Mouse (Mus musculus): Measurements from ENCODE around the gene Ccdc154. TPM values are rescaled to one million over a fixed set of nuclear protein-coding genes. Genes with fewer than 3 reads are reported as not detected.
A peak's percentile ranks its signal among the peaks of the same experiment; 100 is the strongest.

Gene Ccdc154
- polyA plus RNA-seq, 1 experiment from 2014 or later: not detected

DNA sequence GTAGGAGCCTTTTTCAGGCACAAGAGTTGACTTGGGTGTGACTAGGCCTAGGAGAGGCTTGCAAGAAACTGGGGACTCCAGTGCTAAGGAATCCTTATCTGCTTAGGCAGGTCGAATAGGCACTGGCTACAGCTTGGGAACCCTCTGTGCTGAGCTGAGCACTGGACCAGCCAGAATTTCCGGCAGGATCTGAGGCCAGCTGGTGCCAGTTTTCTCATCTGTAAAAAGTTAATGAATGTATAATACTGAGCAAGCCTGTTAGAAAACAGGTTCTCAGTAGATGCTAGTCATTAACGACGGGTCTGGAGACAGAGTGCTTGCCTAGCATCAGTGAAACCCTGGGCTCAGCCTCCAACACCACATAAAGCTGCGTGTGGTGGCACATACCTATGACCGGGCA, 26.6 kb upstream of the Ccdc154 start:
- no peak for ATAC-seq

DNA sequence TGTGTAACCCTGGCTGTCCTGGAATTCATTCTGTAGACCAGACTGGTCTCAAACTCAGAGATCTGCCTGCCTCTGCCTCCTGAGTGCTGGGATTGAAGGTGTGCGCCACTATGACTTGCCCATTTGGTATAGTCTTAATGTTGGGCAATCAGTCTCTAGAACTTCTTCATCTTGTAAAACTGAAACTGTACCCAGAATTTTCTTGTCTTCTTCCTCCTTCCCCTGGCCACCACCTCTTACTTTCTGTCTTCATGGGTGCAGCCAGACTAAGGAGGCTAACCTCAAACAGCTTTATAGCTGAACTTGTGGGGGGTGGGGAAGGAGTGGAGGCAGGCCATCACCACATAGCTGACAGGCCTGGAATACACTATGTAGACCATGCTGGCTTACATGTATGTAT, 23.5 kb upstream of the Ccdc154 start:
- no peaks in the 10 kb centered on the region for H3K9me3 ChIP-seq (replicated peaks)
- no peak overlapping the region for H3K4me2 ChIP-seq
- H3K9ac ChIP-seq: no peak overlapping the region
- H3K4me1 ChIP-seq: peaks cover 16% of the 10 kb centered on the region
- no peaks in the 10 kb centered on the region for H3K27me3 ChIP-seq
- no peak overlapping the region for H3K4me3 ChIP-seq
- H3K27ac ChIP-seq: no peak overlapping the region
- peaks cover 12% of the 10 kb centered on the region; the same call in 1 of the 2 replicates for H3K36me3 ChIP-seq (ENCODE audit: poor library complexity, severe bottlenecking)
- 97% methylated on average over 1 of the region's 1 CpGs for WGBS
- ATAC-seq: no peak

More for the DNA sequence above, 26.6 kb upstream of the Ccdc154 start:
- H3K9me3 ChIP-seq (replicated peaks): no peaks in the 10 kb centered on the region
- H3K4me2 ChIP-seq: no peak overlapping the region
- H3K36me3 ChIP-seq (ENCODE audit: poor library complexity, severe bottlenecking): peaks cover 10% of the 10 kb centered on the region; the same call in 1 of the 2 replicates
- H3K27ac ChIP-seq: no peak overlapping the region
- H3K27me3 ChIP-seq: no peaks in the 10 kb centered on the region
- no peak overlapping the region for H3K9ac ChIP-seq
- no peak overlapping the region for H3K4me3 ChIP-seq
- H3K4me1 ChIP-seq: peaks cover 17% of the 10 kb centered on the region
- 91% methylated on average over 6 of the region's 6 CpGs for WGBS

DNA sequence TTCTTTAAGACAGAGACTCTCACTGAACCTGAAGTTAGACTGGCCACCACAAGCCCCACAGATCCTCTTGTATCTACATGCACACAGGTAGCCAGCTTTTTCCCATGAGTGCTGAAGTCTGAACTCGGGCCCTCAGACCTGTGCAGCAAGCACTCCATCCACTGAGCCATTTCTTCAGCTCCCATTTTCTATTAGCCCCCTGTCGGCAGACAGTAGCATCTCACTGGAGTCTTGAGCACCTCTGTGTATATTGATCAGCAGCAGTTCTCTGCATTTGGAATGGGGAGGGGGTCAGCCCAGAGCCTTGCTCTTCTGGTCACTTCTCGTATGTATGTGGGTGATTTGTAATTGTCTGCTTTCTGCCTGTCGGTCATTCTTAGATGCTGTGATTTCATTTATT, 22.3 kb upstream of the Ccdc154 start:
- Histone ChIP-seq H3K9ac (no peak overlapping the region), H3K4me3 (no peak overlapping the region), H3K4me2 (no peak overlapping the region), H3K36me3 (ENCODE audit: poor library complexity, severe bottlenecking) (peaks cover 23% of the 10 kb centered on the region; the same call in 1 of the 2 replicates), H3K27me3 (no peaks in the 10 kb centered on the region), H3K9me3 (replicated peaks) (no peaks in the 10 kb centered on the region), H3K4me1 (peaks cover 6% of the 10 kb centered on the region; the same call in 1 of the 2 replicates), H3K27ac (no peak overlapping the region)
- WGBS: 71% methylated on average over 4 of the region's 4 CpGs
- no peak for ATAC-seq

DNA sequence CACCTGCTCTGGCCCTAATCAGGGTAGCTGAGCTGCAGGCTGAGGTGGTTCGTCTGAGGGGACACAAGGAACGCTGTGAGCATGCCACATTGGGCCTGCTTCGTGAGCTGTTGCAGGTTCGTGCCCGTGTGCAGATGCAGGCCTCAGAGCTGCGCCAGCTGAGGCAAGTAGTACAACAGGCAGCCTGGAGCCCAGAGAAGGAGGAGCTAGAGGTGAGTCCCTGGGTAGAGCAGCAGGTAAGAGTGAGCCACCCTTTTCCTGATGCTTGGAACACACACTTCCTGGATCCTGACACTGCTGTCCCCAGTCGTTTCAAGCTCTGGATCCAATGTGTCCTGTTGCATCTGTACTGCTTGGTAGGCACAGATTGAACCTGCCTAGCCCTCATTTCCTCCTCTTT, 1.1 kb downstream of the Ccdc154 start:
- Histone ChIP-seq H3K4me2 (no peak overlapping the region), H3K9ac (no peak overlapping the region), H3K27ac (no peak overlapping the region), H3K4me1 (no peaks in the 10 kb centered on the region), H3K27me3 (no peaks in the 10 kb centered on the region), H3K36me3 (ENCODE audit: poor library complexity, severe bottlenecking) (peaks cover 36% of the 10 kb centered on the region), H3K4me3 (no peak overlapping the region), H3K9me3 (replicated peaks) (no peaks in the 10 kb centered on the region)
- no peak for ATAC-seq
- WGBS: 81% methylated on average over 7 of the region's 7 CpGs

DNA sequence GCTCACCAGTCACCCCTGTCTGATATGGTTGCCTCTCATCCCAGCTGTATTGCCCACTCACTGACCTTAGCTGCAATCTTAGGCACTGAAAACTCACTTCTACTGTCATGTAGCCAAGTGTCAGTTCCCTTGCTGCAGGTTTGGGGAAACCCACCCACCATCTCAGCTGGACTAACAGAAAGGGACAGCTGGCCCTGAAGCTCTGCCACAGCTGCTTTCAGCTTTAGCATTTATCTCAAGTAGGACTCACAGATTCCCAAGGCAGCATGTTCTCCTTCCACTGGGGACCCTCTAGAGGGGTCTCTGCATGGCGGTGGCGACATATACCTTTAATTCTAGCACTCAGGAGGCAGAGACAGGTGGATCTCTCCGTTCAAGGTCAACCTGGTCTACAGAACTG, 2.5 kb downstream of the Ccdc154 start:
- Histone ChIP-seq H3K9me3 (replicated peaks) (no peaks in the 10 kb centered on the region), H3K4me3 (no peak overlapping the region), H3K27ac (no peak overlapping the region), H3K9ac (no peak overlapping the region), H3K36me3 (ENCODE audit: poor library complexity, severe bottlenecking) (peaks cover 24% of the 10 kb centered on the region), H3K27me3 (no peaks in the 10 kb centered on the region), H3K4me2 (no peak overlapping the region), H3K4me1 (no peaks in the 10 kb centered on the region)
- 89% methylated on average over 3 of the region's 3 CpGs for WGBS
- no peak for ATAC-seq

DNA sequence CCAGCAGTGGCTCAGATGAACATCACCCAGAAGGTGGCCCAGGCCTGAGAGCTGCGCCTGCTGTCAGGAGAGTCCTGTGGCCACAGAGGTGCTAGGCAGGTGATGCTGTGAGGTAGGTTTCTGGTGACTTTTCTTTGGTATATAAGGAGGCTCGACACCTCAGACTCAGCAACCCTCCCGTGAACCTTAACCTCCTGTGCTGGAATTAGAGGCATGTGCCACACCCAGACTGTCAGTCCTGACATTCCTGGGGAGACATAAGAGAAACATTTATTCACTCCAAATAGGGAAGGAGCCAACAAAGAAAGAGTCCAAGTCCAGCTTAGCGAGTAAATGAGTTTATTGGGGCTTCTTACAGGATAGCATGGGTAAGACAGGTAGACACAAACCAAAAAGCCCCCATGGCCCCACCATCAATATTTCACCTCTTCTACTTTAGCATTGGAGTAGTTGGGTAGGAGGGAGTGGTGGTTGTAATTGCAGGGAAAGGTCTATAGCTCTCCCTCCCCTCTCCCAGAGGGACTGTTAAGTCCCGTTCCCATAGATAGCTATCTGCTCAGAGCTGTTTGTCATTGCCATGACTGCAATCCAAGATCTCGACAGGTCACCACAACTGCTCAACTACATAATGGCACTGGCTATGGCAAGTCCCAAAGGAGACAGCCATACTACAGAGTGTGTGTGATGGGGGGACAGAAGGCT, 3.9 kb downstream of the Ccdc154 start:
- no peak overlapping the region for H3K4me2 ChIP-seq
- H3K4me1 ChIP-seq: no peaks in the 10 kb centered on the region
- no peak overlapping the region for H3K27ac ChIP-seq
- no peaks in the 10 kb centered on the region for H3K27me3 ChIP-seq
- 85% methylated on average over 6 of the region's 6 CpGs for WGBS
- no peak overlapping the region for H3K9ac ChIP-seq
- no peaks in the 10 kb centered on the region for H3K9me3 ChIP-seq (replicated peaks)
- peaks cover 11% of the 10 kb centered on the region for H3K36me3 ChIP-seq (ENCODE audit: poor library complexity, severe bottlenecking)
- ATAC-seq: no peak
- H3K4me3 ChIP-seq: no peak overlapping the region

DNA sequence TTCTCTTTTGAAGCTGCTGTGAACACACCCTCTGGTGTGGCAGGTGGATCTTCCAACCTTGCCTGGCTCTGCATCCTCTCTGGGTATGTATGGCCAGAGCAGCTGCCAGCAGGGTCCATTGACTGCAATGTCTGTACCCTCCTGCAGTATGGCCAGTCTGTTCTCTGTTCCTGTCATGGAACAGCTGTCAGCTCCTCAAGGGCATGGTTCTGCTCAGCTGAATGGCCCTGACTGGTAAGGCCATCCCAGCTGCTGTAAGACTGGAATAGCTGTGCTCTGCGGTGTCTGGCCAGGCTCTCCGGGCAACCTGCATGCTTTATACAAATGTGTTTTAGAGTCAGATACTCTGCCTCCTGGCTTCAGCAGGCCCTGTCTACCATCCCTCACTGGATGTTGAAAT, 7.4 kb downstream of the Ccdc154 start:
- Histone ChIP-seq H3K9me3 (replicated peaks) (no peaks in the 10 kb centered on the region), H3K36me3 (ENCODE audit: poor library complexity, severe bottlenecking) (no peaks in the 10 kb centered on the region), H3K4me2 (no peak overlapping the region), H3K27me3 (no peaks in the 10 kb centered on the region), H3K4me1 (no peaks in the 10 kb centered on the region), H3K9ac (no peak overlapping the region), H3K27ac (no peak overlapping the region), H3K4me3 (no peak overlapping the region)
- 93% methylated on average over 2 of the region's 2 CpGs for WGBS
- ATAC-seq: no peak

DNA sequence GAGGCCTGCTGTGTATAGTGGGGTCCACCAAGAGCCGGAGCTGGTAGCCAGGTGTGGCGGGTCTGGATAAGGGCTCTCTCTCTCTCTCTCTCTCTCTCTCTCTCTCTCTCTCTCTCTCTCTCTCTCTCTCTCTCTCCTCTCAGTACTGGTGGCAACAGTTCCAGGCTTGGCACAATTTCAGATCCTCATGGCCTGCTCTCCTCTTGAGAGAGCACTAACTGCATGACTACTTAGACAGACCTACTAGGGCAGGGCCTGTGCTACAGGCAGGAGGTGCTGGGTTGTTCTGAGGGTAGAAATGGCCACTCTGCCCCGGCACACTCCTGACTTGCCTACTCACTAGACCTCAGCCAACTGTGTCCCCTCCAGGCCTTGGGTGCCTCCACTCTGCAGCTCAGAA, 10.3 kb downstream of the Ccdc154 start:
- Histone ChIP-seq H3K4me1 (no peaks in the 10 kb centered on the region), H3K9me3 (replicated peaks) (no peaks in the 10 kb centered on the region), H3K4me3 (no peak overlapping the region), H3K27me3 (no peaks in the 10 kb centered on the region), H3K4me2 (no peak overlapping the region), H3K36me3 (ENCODE audit: poor library complexity, severe bottlenecking) (no peaks in the 10 kb centered on the region), H3K9ac (no peak overlapping the region), H3K27ac (no peak overlapping the region)
- ATAC-seq: no peak
- WGBS: 90% methylated on average over 3 of the region's 3 CpGs

DNA sequence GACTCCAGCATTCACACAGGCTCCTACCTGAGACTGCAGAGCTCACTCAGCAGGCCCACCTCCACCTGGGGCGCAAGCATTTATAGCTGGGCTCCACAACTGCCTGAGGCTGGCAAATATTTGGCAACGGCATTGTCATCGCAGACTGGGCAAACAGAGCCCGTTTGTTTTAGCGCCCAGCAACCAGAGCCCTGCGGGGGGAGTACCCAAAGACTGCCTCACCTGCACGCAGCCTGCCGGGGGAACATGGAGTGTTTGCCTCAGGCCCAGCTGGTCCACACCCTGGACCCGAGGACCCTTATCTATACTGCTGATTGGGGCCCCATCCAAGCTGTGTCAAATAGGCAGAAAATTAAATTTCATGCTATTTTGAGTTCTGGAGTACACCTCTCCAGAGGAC, 13.2 kb downstream of the Ccdc154 start, which contains the start of gene Gm38655:
TSS of gene Gm38655 (minus strand) at position 61 of the 400 bp plus-strand sequence.
- Histone ChIP-seq H3K9me3 (replicated peaks) (no peaks in the 10 kb centered on the region), H3K36me3 (ENCODE audit: poor library complexity, severe bottlenecking) (no peaks in the 10 kb centered on the region), H3K4me3 (no peak within 1 kb of the TSS), H3K9ac (no peak within 1 kb of the TSS), H3K4me1 (no peaks in the 10 kb centered on the region), H3K4me2 (no peak within 1 kb of the TSS), H3K27ac (no peak within 1 kb of the TSS), H3K27me3 (no peaks in the 10 kb centered on the region)
- no peak for ATAC-seq
- WGBS: 79% methylated on average over 9 of the region's 9 CpGs

DNA sequence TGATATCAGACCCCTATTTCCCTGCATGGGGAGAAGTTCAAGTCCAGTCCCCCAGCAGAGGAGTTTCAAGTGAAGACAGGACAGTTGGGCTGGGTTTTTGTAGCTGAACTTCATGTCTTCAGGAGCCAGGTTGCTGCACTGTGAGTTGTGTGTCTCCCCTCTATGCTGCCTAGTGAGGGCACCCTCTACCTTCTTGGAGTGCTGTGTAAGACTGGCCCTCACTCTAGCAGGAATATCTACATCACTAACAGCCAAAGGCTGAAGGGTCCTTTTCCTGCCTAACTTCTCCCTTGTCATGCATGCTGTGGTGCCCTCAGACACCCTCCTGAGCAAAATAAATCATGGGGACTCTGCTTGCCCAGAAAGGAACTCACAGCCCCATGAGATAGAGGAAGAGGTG, 21.0 kb downstream of the Ccdc154 start:
- Histone ChIP-seq H3K4me1 (peaks cover 27% of the 10 kb centered on the region), H3K4me3 (peak overlapping the region; percentile 90; the same call in 1 of the 2 replicates), H3K9me3 (replicated peaks) (no peaks in the 10 kb centered on the region), H3K27me3 (peaks cover 10% of the 10 kb centered on the region), H3K9ac (peak overlapping the region; percentile 91), H3K4me2 (peak overlapping the region; percentile 100), H3K27ac (no peak overlapping the region), H3K36me3 (ENCODE audit: poor library complexity, severe bottlenecking) (no peaks in the 10 kb centered on the region)
- no peak for ATAC-seq

DNA sequence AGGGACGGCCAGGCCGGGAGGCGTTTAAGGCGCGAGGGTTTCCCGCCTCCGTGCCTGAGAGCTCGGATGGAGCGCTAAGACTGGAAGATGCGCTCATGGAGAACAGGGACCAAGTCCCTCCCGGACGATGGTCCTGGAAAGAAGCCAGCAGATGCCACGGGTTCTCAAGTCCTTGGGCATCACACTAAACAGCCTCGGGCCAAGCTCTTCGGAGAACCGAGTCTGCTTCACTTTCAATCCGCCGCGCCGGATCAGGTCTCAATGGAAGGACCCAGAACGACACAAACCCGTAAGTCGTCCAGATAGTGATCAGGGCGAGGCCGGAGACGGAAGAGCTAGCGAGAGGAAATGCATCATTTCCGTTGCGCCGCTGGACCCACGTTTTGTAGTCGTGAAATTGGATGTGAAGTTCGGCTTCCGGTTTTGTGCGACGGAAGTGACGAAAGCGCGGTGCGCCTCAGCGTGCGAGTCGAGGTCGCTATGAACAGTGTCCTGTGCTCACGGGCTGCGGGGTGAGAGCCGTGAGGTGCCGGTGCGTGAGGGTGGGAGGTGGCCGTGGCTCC, 21.9 kb downstream of the Ccdc154 start, which contains the start of gene BC003965:
TSS of gene BC003965 (plus strand) at position 426 of the 563 bp plus-strand sequence.
- H3K9me3 ChIP-seq (replicated peaks): no peaks in the 10 kb centered on the region
- H3K4me1 ChIP-seq: peaks cover 30% of the 10 kb centered on the region
- peak; percentile 89 for ATAC-seq
- peak within 1 kb of the TSS; percentile 93 for H3K27ac ChIP-seq
- WGBS: under 1% methylated on average over 50 of the region's 50 CpGs
- peak within 1 kb of the TSS; percentile 91 for H3K9ac ChIP-seq
- no peaks in the 10 kb centered on the region for H3K36me3 ChIP-seq (ENCODE audit: poor library complexity, severe bottlenecking)
- H3K27me3 ChIP-seq: peaks cover 10% of the 10 kb centered on the region
- H3K4me3 ChIP-seq: peak within 1 kb of the TSS; percentile 90
- peak within 1 kb of the TSS; percentile 100 for H3K4me2 ChIP-seq

DNA sequence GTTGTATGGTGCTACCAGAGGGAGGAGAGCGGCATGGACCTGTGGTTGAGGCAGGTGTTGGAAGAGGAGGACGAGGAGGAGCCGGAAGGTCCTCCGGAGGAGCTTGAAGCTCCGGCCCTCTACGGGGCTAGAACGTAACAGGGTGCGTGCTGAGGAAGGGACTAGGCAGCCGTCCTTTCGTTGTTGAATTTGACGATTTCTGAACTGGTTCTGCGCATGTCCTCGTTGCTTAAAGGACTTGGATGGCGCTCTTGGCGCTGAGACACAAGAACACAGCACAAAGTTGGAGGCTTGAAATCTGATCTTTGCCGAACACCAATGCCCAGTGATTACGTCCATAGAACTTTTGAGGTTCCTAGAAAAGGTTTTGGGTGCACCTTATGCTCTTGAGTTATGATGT, 22.7 kb downstream of the Ccdc154 start:
- Histone ChIP-seq H3K4me2 (peak overlapping the region; percentile 100), H3K9ac (peak overlapping the region; percentile 91), H3K27me3 (peaks cover 10% of the 10 kb centered on the region), H3K4me3 (peak overlapping the region; percentile 90), H3K9me3 (replicated peaks) (no peaks in the 10 kb centered on the region), H3K27ac (no peak overlapping the region), H3K4me1 (peaks cover 38% of the 10 kb centered on the region), H3K36me3 (ENCODE audit: poor library complexity, severe bottlenecking) (no peaks in the 10 kb centered on the region)
- 10% methylated on average over 17 of the region's 17 CpGs for WGBS
- ATAC-seq: no peak; the same call in 1 of the 2 replicates
